In genomic region chr3:83899556-83899955, GRCm38 (mm10) we compare ENCODE assay signal across 8 mouse cellular contexts. TPM values are rescaled to one million over a fixed set of nuclear protein-coding genes. Genes with fewer than 3 reads are reported as not detected.
A peak's percentile ranks its signal among the peaks of the same experiment; 100 is the strongest.
DNase-seq lines count a peak whose midpoint lies in the region; ATAC-seq and TF ChIP-seq lines count a peak whose summit lies in the region.

No protein-coding gene starts in this region.

- TF ChIP-seq CTCF in thymus, adult 2 months (IDR thresholded peaks at IDR 0.05; ENCODE audit: borderline replicate concordance, control insufficient read depth, extremely low read depth, insufficient read depth, low read length, poor library complexity): no peak
- TF ChIP-seq CTCF in stomach, postnatal 0 days (IDR thresholded peaks at IDR 0.05; ENCODE audit: low read depth): peak; percentile 92

- H3K4me3 ChIP-seq in thymus, adult 2 months (ENCODE audit: control insufficient read depth, insufficient read depth, low read length): no peak overlapping the region
- no peak overlapping the region for H3K4me3 ChIP-seq in intestine, embryonic 14.5 days (ENCODE audit: low read depth, low read length)
- no peak overlapping the region for H3K4me3 ChIP-seq in midbrain, embryonic 15.5 days
- no peak overlapping the region for H3K4me3 ChIP-seq in stomach, postnatal 0 days (ENCODE audit: low read depth, low read length)

- H3K27me3 ChIP-seq in thymus, adult 2 months (ENCODE audit: control insufficient read depth, insufficient read depth, low read length): no peaks in the 10 kb centered on the region
- H3K27me3 ChIP-seq in intestine, embryonic 14.5 days (replicated peaks; ENCODE audit: control insufficient read depth, insufficient read depth, low read length): no peaks in the 10 kb centered on the region
- no peaks in the 10 kb centered on the region for H3K27me3 ChIP-seq in midbrain, embryonic 15.5 days (replicated peaks)
- no peaks in the 10 kb centered on the region for H3K27me3 ChIP-seq in stomach, postnatal 0 days (ENCODE audit: control insufficient read depth, insufficient read depth, low read length)

- H3K9me3 ChIP-seq in intestine, embryonic 14.5 days (ENCODE audit: control insufficient read depth, low read length): no peaks in the 10 kb centered on the region
- no peaks in the 10 kb centered on the region for H3K9me3 ChIP-seq in midbrain, embryonic 15.5 days
- no peaks in the 10 kb centered on the region for H3K9me3 ChIP-seq in stomach, postnatal 0 days (ENCODE audit: control insufficient read depth, low read length)

- H3K4me2 ChIP-seq in intestine, embryonic 14.5 days (ENCODE audit: low read length): no peak overlapping the region
- H3K4me2 ChIP-seq in midbrain, embryonic 15.5 days: no peak overlapping the region
- no peak overlapping the region for H3K4me2 ChIP-seq in stomach, postnatal 0 days (replicated peaks; ENCODE audit: low read depth)

- H3K9ac ChIP-seq in intestine, embryonic 14.5 days (ENCODE audit: low read length): no peak overlapping the region
- H3K9ac ChIP-seq in midbrain, embryonic 15.5 days: no peak overlapping the region
- H3K9ac ChIP-seq in stomach, postnatal 0 days (ENCODE audit: low read length): no peak overlapping the region

- H3K27ac ChIP-seq in thymus, adult 2 months (ENCODE audit: control insufficient read depth, insufficient read depth, low read length): no peak overlapping the region
- H3K27ac ChIP-seq in intestine, embryonic 14.5 days (ENCODE audit: low read depth): no peak overlapping the region
- no peak overlapping the region for H3K27ac ChIP-seq in midbrain, embryonic 15.5 days
- H3K27ac ChIP-seq in stomach, postnatal 0 days (replicated peaks): no peak overlapping the region

- peak; percentile 87 for ATAC-seq in frontal cortex, adult (ENCODE audit: low TSS enrichment)
- no peak for ATAC-seq in intestine, embryonic 14.5 days (replicated peaks; ENCODE audit: low FRiP score, low TSS enrichment, low read depth)
- peak; percentile 50 for ATAC-seq in midbrain, embryonic 15.5 days (replicated peaks)
- peak; percentile 71 for ATAC-seq in stomach, postnatal 0 days (ENCODE audit: low FRiP score, low TSS enrichment)

- intact Hi-C loops in left cerebral cortex, postnatal 25 days (cut with DNase I): loop anchor here (2.0 to 5.0 kb wide), 3 partner anchors 59 to 612 kb away; partner anchors contain the start of gene Tlr2

- no peaks in the 10 kb centered on the region for H3K4me1 ChIP-seq in thymus, adult 2 months (replicated peaks; ENCODE audit: control insufficient read depth, insufficient read depth, low read length)
- no peaks in the 10 kb centered on the region for H3K4me1 ChIP-seq in intestine, embryonic 14.5 days (replicated peaks; ENCODE audit: control insufficient read depth, insufficient read depth, low read length)
- H3K4me1 ChIP-seq in midbrain, embryonic 15.5 days: no peaks in the 10 kb centered on the region
- H3K4me1 ChIP-seq in stomach, postnatal 0 days (replicated peaks; ENCODE audit: control insufficient read depth, insufficient read depth): no peaks in the 10 kb centered on the region

- no peak for TF ChIP-seq EP300 in stomach, postnatal 0 days (optimal IDR thresholded peaks at IDR 0.05)

- H3K36me3 ChIP-seq in thymus, adult 2 months (ENCODE audit: control insufficient read depth, insufficient read depth, low read length): peaks cover 69% of the 10 kb centered on the region
- peaks cover 69% of the 10 kb centered on the region for H3K36me3 ChIP-seq in intestine, embryonic 14.5 days (ENCODE audit: control insufficient read depth, insufficient read depth, low read length)
- peaks cover 50% of the 10 kb centered on the region for H3K36me3 ChIP-seq in midbrain, embryonic 15.5 days (replicated peaks)
- peaks cover 39% of the 10 kb centered on the region for H3K36me3 ChIP-seq in stomach, postnatal 0 days (ENCODE audit: control insufficient read depth, insufficient read depth, low read length)

- 60% methylated on average over 8 of the region's 8 CpGs for WGBS in thymus, adult 2 months
- WGBS in intestine, embryonic 14.5 days: 59% methylated on average over 8 of the region's 8 CpGs
- WGBS in midbrain, embryonic 15.5 days: 52% methylated on average over 8 of the region's 8 CpGs
- WGBS in stomach, postnatal 0 days: 57% methylated on average over 8 of the region's 8 CpGs

- TF ChIP-seq POLR2A in thymus, adult 2 months (IDR thresholded peaks at IDR 0.05; ENCODE audit: control insufficient read depth, extremely low read depth, insufficient read depth, low read length, poor library complexity): no peak

- DNase-seq in thymus, postnatal 25 days: peak; percentile 22
- DNase-seq in thymus, adult 2 months: no peak
- peak; percentile 71 for DNase-seq in brain, adult 2 months (ENCODE audit: low read depth, low spot score)
- peak; percentile 63 for DNase-seq in intestine, embryonic 14.5 days (ENCODE audit: low spot score)
- DNase-seq in left cerebral cortex, postnatal 25 days (ENCODE audit: low spot score in 2 of 2): peak; percentile 25 to 59
- DNase-seq in stomach, postnatal 0 days (ENCODE audit: low spot score): peak; percentile 75

RNA-seq across cellular contexts. Expression of gene Tlr2, which starts 58.0 kb away (rescaled TPM):
- 4.0 and 4.1 TPM in 2 replicates for polyA plus RNA-seq in thymus, adult 2 months (2012; rRNA removed)
- polyA plus RNA-seq in intestine, embryonic 14.5 days (2014; fragmentation: Nextera tagmentation; extraction: Ambion mirVana): 3.5 and 3.9 TPM in 2 replicates
- under 1 TPM; 0.80 to 0.87 TPM for total RNA-seq in left cerebral cortex, postnatal 25 days (2021)
- polyA plus RNA-seq in midbrain, embryonic 15.5 days (2015; fragmentation: Nextera tagmentation; extraction: Ambion mirVana): 0.68 and 0.84 TPM in 2 replicates
- 8.5 and 10.2 TPM in 2 replicates for polyA plus RNA-seq in stomach, postnatal 0 days (2015; fragmentation: Nextera tagmentation; extraction: Ambion mirVana)
